Mouse (Mus musculus): Measurements from ENCODE around the gene Sox2. TPM values are rescaled to one million over a fixed set of nuclear protein-coding genes. Genes with fewer than 3 reads are reported as not detected.

The Sox2 gene
- polyA plus RNA-seq, 1 experiment from 2014 or later, result 49.5 TPM

DNA sequence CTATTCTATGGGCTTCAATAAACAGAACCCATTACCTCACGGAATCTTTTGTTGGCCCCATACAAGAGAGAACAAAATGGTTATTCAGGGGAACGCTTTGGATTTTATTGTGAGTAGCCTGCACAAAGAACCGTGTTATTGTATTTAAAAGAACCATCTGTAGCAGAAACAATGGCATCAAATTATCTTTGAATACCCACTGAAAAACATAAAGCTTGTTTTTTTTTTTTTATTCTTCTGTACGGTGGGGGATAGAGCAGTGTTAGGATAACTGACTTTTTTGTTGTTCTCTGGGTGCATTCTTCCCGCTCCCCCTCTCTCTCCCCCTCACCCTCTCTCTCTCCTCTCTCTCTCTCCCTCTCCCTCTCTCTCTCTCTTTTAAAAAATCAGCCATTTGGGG lies 12.3 kb upstream of the Sox2 start:
- Histone ChIP-seq H3K9ac (replicated peaks) (peak overlapping the region; percentile 43; the same call in 1 of the 2 replicates), H3K36me3 (no peaks in the 10 kb centered on the region), H3K4me3 (peak overlapping the region; percentile 44), H3K4me1 (peaks cover 49% of the 10 kb centered on the region), H3K27me3 (peaks cover 37% of the 10 kb centered on the region), H3K9me3 (no peaks in the 10 kb centered on the region), H3K4me2 (replicated peaks) (peak overlapping the region; percentile 77), H3K27ac (replicated peaks) (peak overlapping the region; percentile 86)
- 5% methylated on average over 5 of the region's 5 CpGs for WGBS
- peak; percentile 29 for ATAC-seq (ENCODE audit: low FRiP score, low read depth)

DNA sequence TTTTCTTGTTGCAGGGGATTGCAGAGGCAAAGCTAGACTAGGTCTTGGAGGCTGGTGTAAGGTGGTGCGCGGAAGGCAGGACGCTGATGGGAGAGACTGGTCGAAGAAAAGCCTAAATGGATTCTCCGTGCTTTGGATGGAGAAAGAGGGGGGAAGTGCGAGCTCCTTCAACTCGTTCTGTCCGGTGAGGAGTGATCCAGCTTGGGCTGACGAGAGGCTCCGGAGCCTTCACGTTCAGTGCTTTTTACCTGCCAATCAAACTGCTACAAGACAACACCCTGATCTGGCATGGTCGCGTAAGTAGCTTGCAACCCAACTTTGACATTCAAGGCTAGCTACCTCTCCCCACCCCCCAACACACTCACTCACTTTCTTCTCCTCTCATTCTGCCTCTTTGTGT lies 11.9 kb upstream of the Sox2 start:
- H3K9ac ChIP-seq (replicated peaks), result peak overlapping the region; percentile 43; the same call in 1 of the 2 replicates
- no peaks in the 10 kb centered on the region for H3K36me3 ChIP-seq
- H3K27me3 ChIP-seq, result peaks cover 40% of the 10 kb centered on the region
- H3K4me2 ChIP-seq (replicated peaks), result peak overlapping the region; percentile 77
- 2% methylated on average over 13 of the region's 13 CpGs for WGBS
- ATAC-seq (ENCODE audit: low FRiP score, low read depth), result peak; percentile 67
- peak overlapping the region; percentile 86 for H3K27ac ChIP-seq (replicated peaks)
- peaks cover 53% of the 10 kb centered on the region for H3K4me1 ChIP-seq
- no peaks in the 10 kb centered on the region for H3K9me3 ChIP-seq
- peak overlapping the region; percentile 44 for H3K4me3 ChIP-seq

GRCm38 (mm10) chr3:34639031-34639872 lies 11.0 kb upstream of the Sox2 start:
- peak overlapping the region; percentile 28; the same call in 1 of the 2 replicates for H3K9ac ChIP-seq (replicated peaks)
- H3K9me3 ChIP-seq, result no peaks in the 10 kb centered on the region
- ATAC-seq (ENCODE audit: low FRiP score, low read depth), result peak; percentile 57
- peak overlapping the region; percentile 86 for H3K27ac ChIP-seq (replicated peaks)
- H3K4me3 ChIP-seq, result peak overlapping the region; percentile 44
- 3% methylated on average over 24 of the region's 24 CpGs for WGBS
- peaks cover 46% of the 10 kb centered on the region for H3K27me3 ChIP-seq
- peaks cover 62% of the 10 kb centered on the region for H3K4me1 ChIP-seq
- peak overlapping the region; percentile 77 for H3K4me2 ChIP-seq (replicated peaks)
- H3K36me3 ChIP-seq, result no peaks in the 10 kb centered on the region

DNA sequence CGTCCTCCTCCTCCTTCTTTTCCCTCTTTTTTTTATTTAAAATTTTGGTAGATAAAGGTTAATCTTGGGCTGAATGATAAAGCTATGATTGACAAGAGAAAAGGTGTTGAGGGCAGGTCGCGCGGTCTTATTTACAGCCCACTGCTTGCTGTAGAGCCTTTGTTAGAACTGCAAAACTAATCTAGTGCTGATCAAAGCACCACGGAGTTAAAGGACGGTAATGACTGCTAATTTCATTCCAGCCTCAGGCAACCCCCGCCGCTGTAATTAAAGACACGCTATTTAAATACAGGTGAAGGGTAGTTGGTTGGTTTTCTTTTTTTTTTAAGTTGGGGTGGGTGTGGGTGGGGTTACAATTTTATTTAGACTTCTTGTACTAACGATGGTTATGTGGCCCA lies 10.3 kb upstream of the Sox2 start:
- Histone ChIP-seq H3K9ac (replicated peaks) (0 out of 2 replicates have a peak overlapping the region, but pooled peaks have one; percentile 28), H3K4me2 (replicated peaks) (peak overlapping the region; percentile 77), H3K36me3 (no peaks in the 10 kb centered on the region), H3K27me3 (peaks cover 40% of the 10 kb centered on the region), H3K27ac (replicated peaks) (peak overlapping the region; percentile 61; the same call in 1 of the 2 replicates), H3K4me1 (peaks cover 67% of the 10 kb centered on the region), H3K9me3 (no peaks in the 10 kb centered on the region), H3K4me3 (peak overlapping the region; percentile 44)
- 3% methylated on average over 10 of the region's 10 CpGs for WGBS
- ATAC-seq (ENCODE audit: low FRiP score, low read depth), result no peak

GRCm38 (mm10) chr3:34640276-34640675 lies 9.9 kb upstream of the Sox2 start:
- Histone ChIP-seq H3K4me2 (replicated peaks) (peak overlapping the region; percentile 77), H3K4me1 (peaks cover 70% of the 10 kb centered on the region), H3K27ac (replicated peaks) (peak overlapping the region; percentile 61; the same call in 1 of the 2 replicates), H3K9ac (replicated peaks) (0 out of 2 replicates have a peak overlapping the region, but pooled peaks have one; percentile 31), H3K27me3 (peaks cover 36% of the 10 kb centered on the region), H3K4me3 (peak overlapping the region; percentile 44), H3K36me3 (no peaks in the 10 kb centered on the region), H3K9me3 (no peaks in the 10 kb centered on the region)
- no peak for ATAC-seq (ENCODE audit: low FRiP score, low read depth)
- WGBS, result 4% methylated on average over 8 of the region's 8 CpGs

DNA sequence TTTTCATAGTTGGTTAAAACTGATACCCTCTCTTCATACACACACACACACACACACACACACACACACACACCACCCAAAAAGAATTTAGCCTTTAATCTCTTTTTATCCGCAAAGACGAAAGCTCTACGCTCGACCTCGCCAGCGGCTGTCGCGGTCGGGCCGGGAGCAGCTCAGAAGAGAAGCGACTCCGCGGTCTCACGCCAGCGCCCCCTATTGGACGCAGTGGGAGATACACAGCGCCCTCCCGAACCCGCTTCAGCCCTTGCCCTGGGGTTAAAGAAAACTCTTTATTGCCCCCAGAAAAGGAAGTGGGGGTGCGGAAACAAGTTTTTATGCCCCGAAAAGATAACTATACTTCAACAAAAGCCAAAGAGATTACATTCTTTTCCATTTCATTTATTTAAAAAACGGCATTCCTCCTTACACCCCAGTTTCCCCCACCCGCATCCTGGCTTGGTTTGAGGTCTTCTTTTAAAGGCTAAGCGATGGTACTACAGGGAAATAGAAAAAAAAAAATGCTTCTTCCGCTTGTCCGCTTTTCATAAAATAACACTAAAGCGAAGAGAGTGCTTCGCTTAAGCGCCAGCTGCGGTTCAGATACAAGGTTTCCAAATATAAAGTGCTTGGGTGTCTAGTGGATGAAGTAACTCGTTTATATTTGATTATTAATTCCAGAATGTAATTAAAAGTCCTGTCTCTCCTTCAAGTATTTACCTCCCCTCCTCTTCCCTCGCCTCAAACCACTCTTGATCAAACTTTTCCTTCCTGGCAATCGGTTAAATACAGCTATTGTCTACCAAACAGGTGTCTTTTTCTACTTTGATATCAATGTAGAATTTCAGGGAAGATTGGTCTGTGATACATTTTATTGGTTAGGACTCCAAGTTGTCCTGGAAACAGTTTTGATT lies 9.3 kb upstream of the Sox2 start:
- ATAC-seq (ENCODE audit: low FRiP score, low read depth), result no peak
- H3K36me3 ChIP-seq, result no peaks in the 10 kb centered on the region
- peaks cover 75% of the 10 kb centered on the region for H3K4me1 ChIP-seq
- WGBS, result 4% methylated on average over 33 of the region's 33 CpGs
- H3K9me3 ChIP-seq, result no peaks in the 10 kb centered on the region
- peak overlapping the region; percentile 61; the same call in 1 of the 2 replicates for H3K27ac ChIP-seq (replicated peaks)
- H3K4me3 ChIP-seq, result peak overlapping the region; percentile 44
- H3K4me2 ChIP-seq (replicated peaks), result peak overlapping the region; percentile 77
- H3K9ac ChIP-seq (replicated peaks), result peak overlapping the region; percentile 68; the same call in 1 of the 2 replicates
- peaks cover 35% of the 10 kb centered on the region for H3K27me3 ChIP-seq

GRCm38 (mm10) chr3:34641756-34642497 lies 8.3 kb upstream of the Sox2 start:
- Histone ChIP-seq H3K36me3 (no peaks in the 10 kb centered on the region), H3K27me3 (peaks cover 30% of the 10 kb centered on the region; the same call in 1 of the 2 replicates), H3K9ac (replicated peaks) (peak overlapping the region; percentile 68), H3K4me2 (replicated peaks) (peak overlapping the region; percentile 77), H3K4me1 (peaks cover 83% of the 10 kb centered on the region), H3K9me3 (no peaks in the 10 kb centered on the region), H3K27ac (replicated peaks) (peak overlapping the region; percentile 71), H3K4me3 (peak overlapping the region; percentile 44)
- 2% methylated on average over 38 of the region's 38 CpGs for WGBS
- ATAC-seq (ENCODE audit: low FRiP score, low read depth), result no peak

DNA sequence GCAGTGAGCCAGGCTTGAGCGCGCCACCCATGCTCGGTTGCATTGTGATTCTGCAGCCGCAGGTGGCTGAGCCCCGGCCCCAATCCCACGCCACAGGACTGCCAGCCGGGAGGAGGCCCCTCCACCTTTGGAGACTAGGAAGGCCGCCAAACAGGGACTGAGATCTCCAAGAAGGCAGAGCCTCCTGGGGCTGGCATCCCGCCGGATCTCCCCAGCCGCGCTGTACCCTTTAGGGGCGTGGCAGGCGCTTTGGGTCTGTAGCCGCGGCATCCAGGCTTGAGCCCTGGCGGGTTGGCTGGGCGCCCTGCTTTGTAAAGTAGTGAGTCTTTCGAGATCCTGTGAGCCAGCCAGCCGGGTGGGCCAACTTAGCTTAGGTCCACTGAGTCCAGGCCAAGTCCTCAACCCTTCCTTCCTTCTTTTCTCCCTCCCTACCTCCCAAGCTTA lies 7.7 kb upstream of the Sox2 start:
- Histone ChIP-seq H3K4me3 (peak overlapping the region; percentile 44), H3K4me2 (replicated peaks) (peak overlapping the region; percentile 77), H3K9ac (replicated peaks) (peak overlapping the region; percentile 68), H3K36me3 (no peaks in the 10 kb centered on the region), H3K27ac (replicated peaks) (peak overlapping the region; percentile 71), H3K27me3 (peaks cover 25% of the 10 kb centered on the region; the same call in 1 of the 2 replicates), H3K9me3 (no peaks in the 10 kb centered on the region), H3K4me1 (peaks cover 77% of the 10 kb centered on the region)
- ATAC-seq (ENCODE audit: low FRiP score, low read depth), result peak; percentile 52; the same call in 1 of the 2 replicates
- 0% methylated on average over 20 of the region's 20 CpGs for WGBS

GRCm38 (mm10) chr3:34643067-34643466 lies 7.1 kb upstream of the Sox2 start:
- Histone ChIP-seq H3K9me3 (no peaks in the 10 kb centered on the region), H3K9ac (replicated peaks) (peak overlapping the region; percentile 68), H3K4me1 (peaks cover 75% of the 10 kb centered on the region)

DNA sequence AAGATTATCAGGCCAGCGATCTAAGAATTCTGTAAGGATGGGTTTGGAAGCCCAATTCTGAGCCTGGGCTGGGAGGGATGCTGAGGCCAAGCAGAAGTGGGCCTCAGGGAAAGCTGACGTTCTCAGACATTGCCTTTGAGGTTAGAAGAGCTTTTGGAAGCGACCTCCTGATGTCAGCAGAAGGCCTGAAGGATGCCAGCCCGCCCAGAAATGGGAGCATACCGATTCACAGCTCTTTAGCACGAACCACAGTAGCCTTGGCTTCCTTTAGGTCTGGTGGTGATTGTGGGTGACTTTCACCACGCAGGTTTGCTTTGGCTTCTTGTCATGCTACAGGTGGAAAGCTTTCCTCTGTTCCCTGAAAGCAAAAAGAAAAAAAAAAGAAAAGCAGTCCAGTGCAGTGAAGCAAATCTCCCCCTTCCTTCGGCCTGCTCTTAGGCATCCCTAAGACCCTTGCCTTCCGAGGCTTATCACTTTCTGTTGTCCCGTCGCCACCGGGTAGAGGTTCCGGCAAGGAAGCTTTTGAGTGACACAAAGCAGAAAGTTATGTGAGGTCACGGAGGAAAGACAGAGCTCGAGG lies 6.6 kb upstream of the Sox2 start:
- ATAC-seq (ENCODE audit: low FRiP score, low read depth), result no peak
- H3K4me2 ChIP-seq (replicated peaks), result peak overlapping the region; percentile 77

More at GRCm38 (mm10) chr3:34643067-34643466, 7.1 kb upstream of the Sox2 start:
- H3K27ac ChIP-seq (replicated peaks), result peak overlapping the region; percentile 71; the same call in 1 of the 2 replicates
- ATAC-seq (ENCODE audit: low FRiP score, low read depth), result no peak
- 12% methylated on average over 5 of the region's 5 CpGs for WGBS
- H3K4me3 ChIP-seq, result no peak overlapping the region
- H3K27me3 ChIP-seq, result peaks cover 25% of the 10 kb centered on the region; the same call in 1 of the 2 replicates
- H3K4me2 ChIP-seq (replicated peaks), result peak overlapping the region; percentile 77
- no peaks in the 10 kb centered on the region for H3K36me3 ChIP-seq

More for the DNA sequence above, 6.6 kb upstream of the Sox2 start:
- peaks cover 25% of the 10 kb centered on the region; the same call in 1 of the 2 replicates for H3K27me3 ChIP-seq
- no peaks in the 10 kb centered on the region for H3K9me3 ChIP-seq
- peak overlapping the region; percentile 32; the same call in 1 of the 2 replicates for H3K9ac ChIP-seq (replicated peaks)
- peaks cover 72% of the 10 kb centered on the region for H3K4me1 ChIP-seq
- H3K36me3 ChIP-seq, result no peaks in the 10 kb centered on the region
- peak overlapping the region; percentile 49 for H3K27ac ChIP-seq (replicated peaks)
- 6% methylated on average over 15 of the region's 15 CpGs for WGBS
- no peak overlapping the region for H3K4me3 ChIP-seq
